Mouse (Mus musculus) liver, embryonic 16.5 days (tissue): ENCODE results near the gene Gpam. TPM values are rescaled to one million over a fixed set of nuclear protein-coding genes. Genes with fewer than 3 reads are reported as not detected.

Source experiments
- ATAC-seq: fragments of 200-750 bp; cut with Nextera tagmentation; 2 replicates; pipeline ENCODE4 v1.8.0; 2017; ENCODE audit warnings: low read depth, mild to moderate bottlenecking, moderate number of reproducible peaks, moderate library complexity
- H3K27ac ChIP-seq: fragments of 300-500 bp; sonication (generic); 2 replicates; pipeline ENCODE4 v1.5.1; 2014; ENCODE audit warnings: mild to moderate bottlenecking, low read length
- H3K27me3 ChIP-seq: fragments of 300-500 bp; sonication (generic); 2 replicates; pipeline ENCODE4 v1.6.1; 2014; ENCODE audit warnings: low read depth, low read length, mixed read lengths; ENCODE audit not compliant: control insufficient read depth, insufficient read depth
- H3K36me3 ChIP-seq: fragments of 300-500 bp; sonication (generic); 2 replicates; pipeline ENCODE4 v1.6.1; 2014; ENCODE audit warnings: mild to moderate bottlenecking; ENCODE audit not compliant: control insufficient read depth, insufficient read depth
- H3K4me1 ChIP-seq: fragments of 300-500 bp; sonication (generic); 2 replicates; pipeline ENCODE4 v1.6.1; 2014; ENCODE audit warnings: low read depth, low read length, mixed read lengths; ENCODE audit not compliant: control insufficient read depth
- H3K4me2 ChIP-seq: fragments of 300-500 bp; sonication (generic); 2 replicates; pipeline ENCODE4 v1.6.1; 2014; ENCODE audit warnings: low read depth, low read length, mixed read lengths
- H3K4me3 ChIP-seq: fragments of 300-500 bp; sonication (generic); 2 replicates; pipeline ENCODE4 v1.5.1; 2014; ENCODE audit warnings: low read depth, mild to moderate bottlenecking, low read length
- H3K9ac ChIP-seq: fragments of 300-500 bp; sonication (generic); 2 replicates; pipeline ENCODE4 v1.6.1; 2014; ENCODE audit warnings: low read depth, low read length
- H3K9me3 ChIP-seq: fragments of 300-500 bp; sonication (generic); replicated peaks from 2 replicates; pipeline ENCODE4 v1.6.1; 2016; ENCODE audit warnings: low read length; ENCODE audit not compliant: control insufficient read depth
- WGBS: fragments of 180-500 bp; shearing (Covaris S2); extraction: QIAGEN DNeasy Blood & Tissue Kit; methylation state at CpG from one replicate; pipeline ENCODE4 v1.1.7; 2014; ENCODE audit not compliant: insufficient replicate concordance; 5-methylcytosine and 5-hydroxymethylcytosine counted together
- polyA plus RNA-seq: library from polyadenylated mRNA; unstranded; fragments of >200 nt; fragmentation: Nextera tagmentation; extraction: Ambion mirVana; gene quantifications from 2 replicates; pipeline ENCODE4 v1.2.1, GENCODE M21; 2015

The Gpam gene
- polyA plus RNA-seq, 1 experiment from 2014 or later, result 45.2 TPM

DNA sequence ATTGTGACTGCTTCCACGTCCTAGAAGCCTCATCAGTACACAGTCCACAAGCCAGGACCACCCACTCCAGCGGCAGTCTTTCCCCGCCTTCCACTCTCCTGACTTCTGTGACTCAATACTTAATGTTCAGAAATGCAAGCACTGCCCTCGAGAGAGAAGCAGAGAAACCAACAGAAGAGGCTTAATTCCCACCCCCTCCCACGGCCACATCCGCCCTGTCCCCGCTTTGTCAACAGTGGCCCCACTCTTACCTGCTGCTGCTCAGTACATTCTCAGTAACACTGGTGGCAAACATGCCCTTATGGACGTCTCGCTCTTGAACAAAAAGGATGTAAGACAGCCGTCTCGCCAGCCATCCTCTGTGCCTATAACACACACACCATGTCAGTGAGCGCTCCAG is 36.2 kb downstream of the Gpam start:
- ATAC-seq, result peak; percentile 28
- H3K4me2 ChIP-seq, result no peak overlapping the region
- 74% methylated on average over 12 of the region's 12 CpGs for whole genome bisulfite sequencing

DNA sequence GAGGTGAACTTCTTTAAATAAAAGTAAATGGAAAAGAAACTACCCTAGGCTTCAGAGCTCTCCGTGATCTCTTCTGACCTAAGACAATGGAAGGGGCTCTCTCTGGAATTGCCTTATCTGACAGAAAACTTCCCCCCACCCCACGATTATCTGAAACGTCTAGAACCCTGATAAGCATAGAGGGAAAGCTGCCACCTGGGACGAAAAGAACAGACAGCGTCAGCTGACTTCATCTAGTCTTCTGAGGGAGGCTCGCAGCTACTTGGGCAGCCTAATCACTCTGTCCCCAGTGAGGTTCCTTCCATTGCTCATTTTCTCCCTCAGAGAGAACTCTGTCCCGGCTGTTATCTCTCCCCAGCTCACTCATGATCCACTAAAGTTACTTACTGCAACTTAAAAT is 36.9 kb downstream of the Gpam start:
- no peaks in the 10 kb centered on the region for H3K9me3 ChIP-seq
- ATAC-seq, result no peak
- no peak overlapping the region for H3K4me3 ChIP-seq
- H3K36me3 ChIP-seq, result peaks cover 24% of the 10 kb centered on the region
- no peaks in the 10 kb centered on the region for H3K27me3 ChIP-seq
- 29% methylated on average over 7 of the region's 7 CpGs for WGBS
- no peak overlapping the region for H3K9ac ChIP-seq
- H3K4me1 ChIP-seq, result peaks cover 28% of the 10 kb centered on the region
- H3K27ac ChIP-seq, result no peak overlapping the region
- H3K4me2 ChIP-seq, result no peak overlapping the region

More for the DNA sequence above, 36.2 kb downstream of the Gpam start:
- Histone ChIP-seq H3K27ac (no peak overlapping the region), H3K9ac (no peak overlapping the region), H3K27me3 (no peaks in the 10 kb centered on the region), H3K4me3 (no peak overlapping the region), H3K9me3 (no peaks in the 10 kb centered on the region), H3K36me3 (peaks cover 24% of the 10 kb centered on the region), H3K4me1 (peaks cover 21% of the 10 kb centered on the region)

DNA sequence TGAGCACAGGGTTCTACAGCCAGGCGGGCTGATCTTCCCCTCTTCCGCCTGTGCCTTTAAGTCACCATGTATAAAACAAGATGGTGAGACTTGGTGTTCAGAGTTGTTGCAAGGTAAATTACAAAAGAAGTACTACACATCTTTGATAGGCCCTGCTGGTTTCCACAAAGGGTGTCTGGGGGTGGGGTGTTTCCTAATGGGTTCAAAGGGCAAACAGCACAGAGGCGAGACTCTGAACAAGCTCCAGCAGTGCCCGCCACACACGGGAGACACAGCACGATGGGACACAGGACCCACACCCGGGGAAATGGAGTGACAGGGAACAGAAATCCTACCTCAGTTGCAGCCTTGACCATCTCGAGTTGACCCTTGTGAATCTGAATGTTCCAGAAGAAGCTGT is 39.3 kb downstream of the Gpam start:
- H3K4me3 ChIP-seq, result no peak overlapping the region
- 65% methylated on average over 8 of the region's 8 CpGs for WGBS
- no peaks in the 10 kb centered on the region for H3K9me3 ChIP-seq
- H3K4me1 ChIP-seq, result peaks cover 31% of the 10 kb centered on the region
- peaks cover 35% of the 10 kb centered on the region for H3K36me3 ChIP-seq
- H3K9ac ChIP-seq, result no peak overlapping the region
- peak; percentile 44 for ATAC-seq
- H3K27me3 ChIP-seq, result no peaks in the 10 kb centered on the region
- no peak overlapping the region for H3K27ac ChIP-seq
- H3K4me2 ChIP-seq, result no peak overlapping the region

DNA sequence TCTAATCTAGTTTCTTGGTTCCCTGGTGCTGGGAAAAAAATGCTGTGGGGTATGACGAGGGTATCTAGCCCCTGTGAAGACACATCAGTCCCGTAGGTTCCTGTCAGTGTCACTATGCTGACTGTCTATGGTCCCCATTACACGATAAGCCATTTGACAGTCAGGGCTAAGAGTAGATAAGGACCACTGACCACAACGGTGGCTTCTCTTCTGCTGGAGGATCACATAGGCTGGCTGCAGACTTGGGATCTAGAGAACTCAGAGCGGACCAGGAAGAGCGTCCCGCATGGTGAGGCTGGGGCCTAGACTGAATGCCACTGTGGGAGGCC is 41.2 kb downstream of the Gpam start:
- peak; percentile 58 for ATAC-seq

DNA sequence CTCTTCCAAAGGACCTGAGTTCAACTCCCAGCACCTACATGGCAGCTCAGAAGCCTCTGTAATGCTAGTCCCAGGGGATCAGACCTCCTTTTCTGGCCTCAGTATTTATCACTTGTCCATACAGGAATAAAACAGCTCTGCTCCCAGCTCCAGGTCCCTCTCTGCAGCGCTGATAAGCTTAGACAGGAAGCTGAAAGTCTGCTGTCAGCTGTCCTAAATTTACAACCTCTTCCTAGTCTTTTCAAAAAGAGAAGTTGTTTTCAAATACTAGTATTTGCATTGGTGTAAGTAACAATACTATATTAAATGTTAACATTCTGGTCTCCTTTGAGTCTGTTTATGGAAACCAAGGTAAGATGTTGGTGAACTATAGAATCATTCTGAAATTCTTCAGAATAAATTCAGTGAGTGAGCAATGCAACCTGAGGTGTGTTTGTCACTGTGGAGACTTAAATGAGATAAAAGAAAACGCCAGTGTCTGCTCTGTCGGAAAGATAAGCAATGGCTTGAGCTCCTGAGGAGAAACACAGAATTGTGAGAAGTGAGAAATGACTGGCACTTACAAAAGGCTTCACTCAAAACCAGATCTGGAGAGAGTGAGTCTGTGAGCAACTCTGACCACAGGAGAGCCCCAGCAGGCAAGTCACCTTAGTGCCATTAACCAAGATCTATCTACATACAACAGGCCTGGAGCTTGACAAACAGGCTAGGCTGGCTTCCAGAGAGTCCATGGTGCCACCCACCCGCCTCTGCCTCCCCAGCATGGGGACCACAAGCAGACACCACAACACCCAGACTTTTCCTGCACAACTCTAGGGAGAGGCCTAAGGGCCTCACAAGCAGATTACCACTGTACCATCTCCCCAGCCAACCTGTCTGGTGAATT is 41.8 kb downstream of the Gpam start:
- peak; percentile 25 for ATAC-seq
- no peak overlapping the region for H3K9ac ChIP-seq
- no peaks in the 10 kb centered on the region for H3K9me3 ChIP-seq
- peak overlapping the region; percentile 63 for H3K27ac ChIP-seq
- peaks cover 21% of the 10 kb centered on the region for H3K4me1 ChIP-seq
- H3K4me3 ChIP-seq, result no peak overlapping the region
- H3K4me2 ChIP-seq, result no peak overlapping the region
- 23% methylated on average over 4 of the region's 4 CpGs for WGBS
- peaks cover 44% of the 10 kb centered on the region for H3K36me3 ChIP-seq
- no peaks in the 10 kb centered on the region for H3K27me3 ChIP-seq

More for the DNA sequence above, 41.2 kb downstream of the Gpam start:
- H3K27me3 ChIP-seq, result no peaks in the 10 kb centered on the region
- peaks cover 25% of the 10 kb centered on the region for H3K4me1 ChIP-seq
- no peak overlapping the region for H3K4me3 ChIP-seq
- WGBS, result 29% methylated on average over 7 of the region's 7 CpGs
- H3K36me3 ChIP-seq, result peaks cover 44% of the 10 kb centered on the region
- H3K27ac ChIP-seq, result peak overlapping the region; percentile 63
- no peak overlapping the region for H3K4me2 ChIP-seq
- no peaks in the 10 kb centered on the region for H3K9me3 ChIP-seq
- H3K9ac ChIP-seq, result no peak overlapping the region

DNA sequence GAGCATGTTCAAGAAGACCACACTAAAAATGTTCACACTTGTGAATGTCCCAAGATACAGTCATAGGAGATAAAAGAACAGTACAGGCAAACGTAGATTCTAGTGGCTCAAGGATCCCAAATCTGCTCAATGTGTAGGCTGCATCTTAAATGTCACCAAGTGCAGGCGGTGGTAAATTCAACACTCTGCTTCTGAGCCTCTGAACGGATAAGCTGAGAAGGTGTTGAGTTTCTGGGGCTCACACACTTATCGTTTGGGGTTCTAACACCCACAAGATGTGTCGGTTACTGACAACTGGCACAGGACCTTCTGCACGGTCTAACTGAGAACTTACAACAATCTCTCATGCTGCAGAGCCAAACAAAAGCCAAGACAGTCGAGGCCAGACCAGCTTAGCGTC is 50.2 kb downstream of the Gpam start:
- H3K27me3 ChIP-seq, result no peaks in the 10 kb centered on the region
- ATAC-seq, result no peak
- peaks cover 37% of the 10 kb centered on the region for H3K36me3 ChIP-seq

DNA sequence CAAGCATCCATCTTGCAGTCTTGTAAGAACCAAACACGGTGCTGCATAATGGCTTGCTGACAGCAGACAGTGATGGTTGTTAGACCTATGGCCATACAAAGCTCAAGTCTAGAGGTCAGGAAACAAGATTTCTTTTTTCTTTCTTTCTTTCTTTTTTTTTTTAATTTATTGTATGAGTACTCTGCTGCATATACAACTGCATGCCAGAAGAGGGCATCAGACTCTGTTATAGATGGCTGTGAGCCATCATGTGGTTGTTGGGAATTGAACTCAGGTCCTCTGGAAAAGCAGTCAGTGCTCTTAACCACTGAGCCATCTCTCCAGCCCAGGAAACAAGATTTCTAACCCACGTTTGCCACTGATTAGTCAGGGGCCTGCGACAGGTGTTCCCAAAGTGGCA is 54.0 kb downstream of the Gpam start:
- H3K4me2 ChIP-seq, result no peak overlapping the region
- no peaks in the 10 kb centered on the region for H3K4me1 ChIP-seq
- H3K27ac ChIP-seq, result no peak overlapping the region
- WGBS, result 69% methylated on average over 3 of the region's 3 CpGs
- no peaks in the 10 kb centered on the region for H3K27me3 ChIP-seq
- H3K4me3 ChIP-seq, result no peak overlapping the region
- no peak overlapping the region for H3K9ac ChIP-seq
- peaks cover 33% of the 10 kb centered on the region for H3K36me3 ChIP-seq
- H3K9me3 ChIP-seq, result no peaks in the 10 kb centered on the region
- ATAC-seq, result no peak

More for the DNA sequence above, 50.2 kb downstream of the Gpam start:
- Histone ChIP-seq H3K9ac (no peak overlapping the region), H3K4me3 (no peak overlapping the region), H3K4me2 (no peak overlapping the region), H3K4me1 (no peaks in the 10 kb centered on the region), H3K9me3 (no peaks in the 10 kb centered on the region), H3K27ac (no peak overlapping the region)
- WGBS, result 75% methylated on average over 8 of the region's 8 CpGs

DNA sequence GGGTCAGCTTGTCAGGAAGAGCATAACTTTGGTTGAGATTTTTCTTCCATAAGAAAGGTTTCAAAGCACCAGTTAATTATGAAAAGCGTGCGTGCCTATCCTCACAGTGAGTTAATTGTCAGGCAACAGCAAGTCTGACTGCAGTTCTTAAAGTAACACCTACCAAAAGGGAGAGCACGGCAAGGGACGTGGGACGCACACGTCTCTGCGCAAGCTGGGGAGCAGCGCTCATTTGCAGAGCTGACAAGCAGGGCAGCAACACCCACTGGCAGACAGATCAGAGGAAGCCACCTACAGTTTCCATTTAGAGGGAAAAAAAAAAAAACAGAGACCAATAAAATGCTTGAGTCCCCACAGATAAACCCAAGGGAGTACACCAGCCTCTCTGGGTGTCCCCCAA is 58.0 kb downstream of the Gpam start:
- no peak for ATAC-seq
- no peak overlapping the region for H3K4me3 ChIP-seq
- H3K9ac ChIP-seq, result no peak overlapping the region
- WGBS, result 85% methylated on average over 8 of the region's 8 CpGs
- H3K4me2 ChIP-seq, result no peak overlapping the region
- H3K27ac ChIP-seq, result no peak overlapping the region
- H3K27me3 ChIP-seq, result no peaks in the 10 kb centered on the region
- H3K4me1 ChIP-seq, result no peaks in the 10 kb centered on the region
- peaks cover 20% of the 10 kb centered on the region for H3K36me3 ChIP-seq
- no peaks in the 10 kb centered on the region for H3K9me3 ChIP-seq

DNA sequence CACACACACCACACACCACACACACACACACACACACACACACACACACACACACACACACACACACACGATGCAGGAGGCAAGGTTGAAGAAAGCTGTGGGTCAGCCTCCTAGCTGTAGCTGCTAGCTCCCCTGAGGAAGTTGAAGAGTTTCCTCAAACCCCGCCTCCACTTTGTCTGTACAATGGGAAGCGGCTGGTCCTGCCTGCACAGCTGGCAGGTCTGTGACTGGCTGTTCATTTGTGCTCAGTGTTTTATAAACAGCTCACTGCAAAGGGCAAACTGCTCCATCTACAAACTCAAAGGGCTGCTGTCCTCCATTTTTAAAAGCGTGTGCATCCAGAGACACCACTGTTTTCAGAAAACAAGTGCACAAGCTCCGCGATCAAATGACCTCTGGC is 63.8 kb downstream of the Gpam start:
- Histone ChIP-seq H3K4me1 (no peaks in the 10 kb centered on the region; the same call in 1 of the 2 replicates), H3K27me3 (no peaks in the 10 kb centered on the region), H3K4me2 (no peak overlapping the region), H3K4me3 (no peak overlapping the region), H3K9me3 (no peaks in the 10 kb centered on the region), H3K27ac (no peak overlapping the region), H3K36me3 (no peaks in the 10 kb centered on the region; the same call in none of the 2 replicates), H3K9ac (no peak overlapping the region)
- WGBS, result 29% methylated on average over 6 of the region's 6 CpGs
- no peak for ATAC-seq
